Mouse (Mus musculus): ENCODE results near the gene Muc3a.

DNA sequence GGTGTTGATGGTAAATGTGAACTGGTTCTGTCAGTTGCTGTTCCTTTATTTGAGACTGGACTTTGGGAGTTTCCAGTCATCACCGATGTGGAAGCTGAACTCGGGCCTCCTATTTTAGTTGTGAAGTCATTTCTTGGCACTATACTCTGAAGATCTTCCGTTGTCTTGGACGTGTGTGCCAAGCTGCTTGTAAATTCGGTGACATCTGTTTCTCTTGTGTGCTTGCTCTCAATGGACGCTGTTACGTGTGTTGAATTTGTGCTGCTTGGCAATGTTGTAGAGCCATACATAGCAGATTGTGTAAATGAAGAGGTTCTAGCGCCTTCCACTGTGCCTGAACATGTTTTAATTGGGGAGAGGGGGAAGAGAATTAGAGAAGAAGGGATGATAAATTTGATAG lies 26.8 kb downstream of the Muc3a start:
- TF ChIP-seq CTCF (IDR thresholded peaks at IDR 0.05; ENCODE audit: borderline replicate concordance, control insufficient read depth, extremely low read depth, insufficient read depth, low read length, poor library complexity) (no peak), POLR2A (IDR thresholded peaks at IDR 0.05; ENCODE audit: control insufficient read depth, extremely low read depth, insufficient read depth, low read length, poor library complexity) (no peak)
